Mouse (Mus musculus) E14TG2a.4 (cell line): ENCODE measurements at regions not wholly inside any gene's neighbourhood (a gene's known extent, or its start where the extent isn't known, plus 50 kb on each side); places are given as distances from the start of the nearest gene placed in this dataset.

ENCODE experiments used
- CTCF ChIP-seq: conservative IDR thresholded peaks from 2 replicates; pipeline ENCODE4 v1.5.1; 2014; ENCODE audit warnings: low read length
- NANOG ChIP-seq: IDR thresholded peaks from 2 replicates; pipeline ENCODE4 v1.6.1; 2014; ENCODE audit warnings: borderline replicate concordance, low read length, mixed read lengths

DNA sequence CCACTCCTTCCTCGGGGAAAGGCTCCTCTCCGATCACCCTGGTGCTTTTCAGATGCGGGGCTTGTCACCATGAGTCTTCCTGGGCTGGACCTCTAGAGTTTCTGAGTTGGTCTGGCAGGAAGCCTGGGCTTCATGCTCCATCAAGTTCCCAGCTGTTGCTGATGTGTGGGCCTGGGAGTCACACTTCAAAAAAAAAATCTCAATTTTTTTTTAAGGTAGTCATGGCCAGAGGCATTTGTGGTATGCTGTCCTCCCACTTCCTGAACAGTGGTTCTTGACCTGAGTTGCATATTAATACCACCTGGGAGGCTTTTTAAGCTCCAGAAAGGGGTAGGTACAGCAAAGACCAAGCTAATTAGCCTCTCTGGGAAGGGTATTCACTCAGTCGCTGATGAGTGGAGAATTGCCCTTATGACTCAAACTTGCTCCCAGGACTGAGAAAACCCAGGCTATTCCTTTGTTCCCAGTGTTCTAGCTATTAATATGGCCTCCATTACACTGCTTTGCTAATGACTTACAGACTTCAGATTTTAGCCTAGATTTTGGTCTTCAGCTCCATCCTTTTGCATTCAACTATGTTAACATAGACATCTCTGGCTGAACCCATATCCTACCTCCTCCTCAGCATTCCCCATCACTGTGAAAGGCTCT lies 52.1 kb upstream of the St8sia2 start:
- no peak for TF ChIP-seq CTCF
- no peak for TF ChIP-seq NANOG
